Mouse (Mus musculus) cerebellum, postnatal 4 days (tissue): ENCODE data around the gene Olfm3.

Experiments used
- DNase-seq, 2 experiments: peaks; one replicate each; pipeline ENCODE4 v3.0.0; 2022; ENCODE audit warnings: low spot score in 2 of 2, mixed read lengths in 1 of 2

The Olfm3 gene

DNA sequence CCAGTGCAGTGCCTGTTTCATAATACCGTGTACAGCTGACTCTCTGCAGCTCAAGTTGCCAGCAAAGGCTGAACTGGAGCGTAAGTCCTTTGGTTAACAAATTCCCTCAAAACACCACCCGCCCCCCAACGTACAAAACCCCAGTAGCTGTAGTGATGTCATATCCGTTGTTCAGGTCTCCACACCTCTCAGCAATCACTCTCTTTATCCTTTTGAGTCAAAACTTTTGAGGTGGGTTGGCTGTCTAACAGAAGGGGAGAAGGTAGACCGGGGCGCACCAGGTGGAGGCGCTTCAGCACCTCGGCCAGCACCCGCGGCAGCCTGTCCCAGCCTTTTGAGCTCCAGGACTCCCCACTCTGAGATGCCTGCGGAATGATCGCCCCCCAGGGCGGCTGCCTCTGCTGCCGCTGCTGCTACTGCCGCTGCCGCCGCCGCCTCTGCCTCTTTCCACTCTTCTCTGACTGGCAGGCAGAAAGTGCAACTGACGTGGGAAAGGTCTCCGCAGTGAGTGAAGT is at the start of gene Olfm3:
Gene Olfm3 (plus strand): TSS at position 155 of the 515 bp plus-strand sequence.
- peak; percentile 37 to 40 for DNase-seq

DNA sequence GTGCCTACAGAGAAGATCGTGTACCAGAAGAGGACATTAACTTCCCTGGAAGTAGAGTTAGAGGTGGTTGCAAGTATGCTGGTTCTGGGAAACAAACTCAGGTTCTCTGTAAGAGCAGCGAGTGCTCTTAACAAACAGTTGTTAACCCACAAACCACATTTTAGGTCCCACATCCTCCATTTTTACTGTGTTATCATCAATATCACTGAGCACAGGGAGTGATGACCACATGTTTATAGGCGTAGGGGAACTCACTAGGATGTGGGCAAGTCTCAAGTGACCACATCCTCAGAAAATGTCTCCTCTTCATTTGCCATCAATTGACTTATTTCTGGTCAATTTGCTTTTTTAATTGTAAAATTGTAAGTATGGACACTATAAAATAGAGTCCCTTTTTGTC is 14.1 kb upstream of the Olfm3 start:
- DNase-seq = no peak

DNA sequence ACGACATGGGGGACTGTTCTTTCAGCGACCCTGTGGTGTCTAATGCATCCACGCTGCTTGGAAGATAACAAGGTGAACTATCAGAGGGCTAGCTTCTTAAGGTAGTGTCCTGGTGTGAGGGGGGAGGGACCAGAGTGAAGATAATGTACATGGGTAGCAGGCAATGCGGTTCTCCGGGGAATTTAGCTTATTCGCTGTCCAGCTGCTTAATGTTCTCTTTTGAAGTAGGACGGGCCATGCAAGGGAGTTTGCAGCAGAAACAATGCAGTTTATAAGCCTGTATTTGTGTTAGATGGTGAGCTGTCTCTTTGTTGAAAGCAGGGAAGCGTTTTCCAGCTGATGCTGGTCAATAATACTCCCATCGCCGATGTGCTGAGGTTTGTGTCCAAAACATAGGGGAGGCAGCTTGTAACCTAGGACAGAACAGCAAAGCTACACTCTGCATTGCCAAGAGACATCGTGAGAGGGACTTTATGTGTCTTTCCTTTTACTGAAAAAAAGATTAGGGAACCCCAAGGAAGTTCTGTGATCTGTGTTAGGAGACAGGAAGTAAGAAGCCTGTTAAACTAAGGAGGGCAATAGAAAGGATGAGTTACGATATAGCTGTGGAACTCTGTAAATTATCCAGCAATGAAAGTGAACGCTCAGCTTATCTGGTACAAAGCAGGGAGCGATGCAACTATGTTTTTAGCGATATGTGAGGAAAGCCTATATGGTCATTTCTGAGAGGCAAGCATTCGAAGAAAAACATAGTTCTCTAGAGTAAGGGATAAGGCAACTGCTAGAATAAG is 950 bp downstream of the Olfm3 start:
- DNase-seq = peak in 1 of 2 experiments; percentile 1

DNA sequence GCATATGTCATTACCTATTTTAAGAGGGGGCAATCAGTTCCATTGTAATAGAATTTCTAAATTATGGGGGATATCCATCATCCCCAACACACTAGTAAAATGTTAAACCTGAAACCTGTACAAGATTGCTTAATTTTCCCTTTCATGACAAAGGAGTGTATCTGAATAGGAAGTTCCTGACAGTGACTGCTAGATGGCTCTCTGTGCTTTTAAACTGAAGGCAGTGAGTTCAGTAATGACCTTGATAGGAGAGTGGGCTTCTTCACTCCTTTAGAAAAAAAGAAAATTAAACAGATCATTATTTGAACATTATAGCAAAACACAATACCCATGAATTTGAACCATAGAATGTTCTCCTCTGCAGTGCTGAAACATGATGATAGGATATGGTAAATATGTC is 3.7 kb downstream of the Olfm3 start:
- DNase-seq = no peak

DNA sequence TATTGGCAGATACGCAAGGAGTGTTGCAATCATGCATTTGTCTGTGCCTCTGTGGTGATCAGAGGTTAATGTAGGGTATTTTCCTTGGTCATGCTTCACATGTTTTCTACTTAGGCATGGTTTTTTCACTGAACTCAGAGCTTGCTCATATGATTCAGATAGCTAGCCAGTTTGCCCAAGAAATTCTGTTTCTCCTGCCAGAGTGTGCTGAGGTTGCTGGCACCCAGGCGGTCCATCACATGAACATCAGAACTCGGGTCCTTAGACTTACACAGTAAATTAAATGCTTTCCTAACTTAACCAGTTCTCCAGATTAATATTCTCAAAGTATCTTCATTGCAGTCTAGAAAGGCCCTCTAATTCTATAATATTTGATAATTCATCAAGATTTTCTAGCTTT is 5.0 kb downstream of the Olfm3 start:
- no peak for DNase-seq

DNA sequence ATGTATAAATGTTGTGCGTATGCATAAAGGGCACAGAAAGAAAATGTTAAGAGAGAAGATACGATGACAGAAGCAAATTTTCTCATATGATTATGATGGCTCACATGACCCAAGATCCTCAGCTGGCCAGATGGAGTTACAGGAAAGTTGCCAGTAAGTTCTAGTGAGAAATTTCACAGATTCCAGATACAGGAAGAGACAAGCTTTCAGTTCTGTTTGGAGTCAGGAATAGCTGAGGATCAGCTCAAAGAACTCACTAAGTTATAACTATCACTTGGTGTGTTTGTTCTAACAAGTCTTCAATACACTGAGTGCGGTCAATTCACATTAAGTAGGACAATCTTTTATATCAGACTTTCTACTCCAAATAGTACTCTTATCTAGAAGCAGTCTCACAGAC is 16.2 kb downstream of the Olfm3 start:
- no peak for DNase-seq

DNA sequence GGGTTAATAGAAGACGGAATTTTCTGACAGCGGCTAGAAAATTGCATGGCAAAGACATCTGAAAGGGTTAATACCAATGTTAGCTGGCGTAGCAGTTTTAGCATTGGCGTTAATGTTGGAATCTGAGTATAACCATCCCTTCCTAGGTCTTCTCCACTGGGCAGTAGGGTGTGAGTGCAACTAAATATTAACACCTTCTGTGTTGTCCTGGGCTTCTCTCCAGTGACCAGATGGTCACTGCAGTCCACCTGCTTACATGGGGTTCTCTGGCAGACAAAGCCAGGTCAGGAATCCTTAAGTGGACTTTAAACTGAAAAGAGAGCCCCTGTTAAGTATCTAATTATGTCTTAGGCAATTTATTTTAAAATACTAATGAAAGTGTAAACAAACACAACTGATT is 25.7 kb downstream of the Olfm3 start:
- DNase-seq = peak in 1 of 2 experiments; percentile 7

DNA sequence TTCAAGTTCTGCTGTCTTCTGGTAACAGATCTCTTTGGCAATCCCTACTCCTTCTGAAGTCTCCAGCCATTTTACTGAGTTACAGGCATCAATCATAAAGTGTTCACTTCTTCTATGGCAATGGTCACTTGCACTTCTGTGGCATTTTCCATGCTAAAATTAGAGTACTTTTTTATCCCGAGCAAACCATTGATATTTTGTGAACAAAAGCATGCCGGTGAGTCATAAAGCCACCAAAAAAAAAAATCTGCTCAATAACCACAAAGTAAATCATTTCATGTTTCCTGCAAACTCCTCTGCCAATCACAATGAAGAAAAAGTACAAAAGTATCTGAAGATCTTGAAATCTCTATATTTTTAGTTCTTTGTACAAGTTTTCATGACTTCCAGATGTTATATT is 26.5 kb downstream of the Olfm3 start:
- DNase-seq = no peak

DNA sequence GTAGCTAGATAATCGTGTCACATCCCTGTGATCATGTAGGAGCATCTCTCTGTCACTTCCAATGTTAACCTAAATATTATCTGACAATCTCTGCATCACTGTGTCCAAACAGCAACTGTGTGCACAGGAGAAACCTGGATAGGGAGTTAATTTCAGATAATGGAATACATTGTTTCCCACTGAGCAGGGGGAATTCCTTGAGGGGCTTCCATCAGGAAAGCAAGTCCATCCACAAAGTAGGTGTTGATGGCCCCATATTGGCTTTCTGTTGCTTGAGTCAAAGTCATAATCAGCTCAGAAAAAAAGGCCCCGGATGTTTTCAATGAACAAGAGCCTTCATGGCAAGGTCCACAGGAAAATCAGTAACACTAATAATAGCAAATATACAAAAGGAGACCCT is 26.9 kb downstream of the Olfm3 start:
- DNase-seq = no peak

DNA sequence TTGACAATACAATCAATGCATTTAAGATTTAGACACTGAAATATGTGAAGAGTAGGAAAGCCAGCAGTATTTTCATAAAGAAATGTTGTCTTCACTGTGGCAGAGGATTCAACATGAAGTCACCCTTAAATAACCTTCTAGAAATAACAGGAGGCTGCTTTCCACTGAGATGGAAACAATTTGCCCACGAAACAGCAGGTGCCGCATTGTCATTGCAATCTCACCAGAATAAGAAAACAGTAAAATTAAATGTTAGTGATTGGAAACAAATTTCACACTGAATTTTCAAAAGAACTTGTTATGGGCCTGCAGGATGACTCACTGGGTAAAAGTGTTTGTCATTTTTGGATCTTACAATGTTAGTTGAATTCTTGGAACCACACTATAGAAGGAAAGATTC is 29.0 kb downstream of the Olfm3 start:
- no peak for DNase-seq

DNA sequence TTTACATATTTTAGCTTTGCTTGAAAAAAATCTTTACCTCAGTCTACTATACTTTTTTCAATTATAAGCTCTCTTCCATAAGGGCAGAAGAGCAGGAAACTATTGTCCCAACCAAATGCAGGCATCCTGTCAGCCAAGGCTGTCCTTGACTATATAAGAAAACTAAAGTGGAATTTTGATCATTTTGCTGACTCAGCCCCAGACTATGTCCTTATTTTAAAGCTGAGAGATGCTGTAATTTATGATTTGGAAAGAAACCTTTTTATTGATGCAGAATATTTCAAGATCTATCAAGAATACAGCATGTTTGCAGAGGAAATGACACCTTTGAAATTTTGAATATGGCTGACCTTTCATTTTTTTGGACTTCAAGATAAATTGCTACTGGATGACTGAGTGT is 51.0 kb downstream of the Olfm3 start:
- DNase-seq = no peak

DNA sequence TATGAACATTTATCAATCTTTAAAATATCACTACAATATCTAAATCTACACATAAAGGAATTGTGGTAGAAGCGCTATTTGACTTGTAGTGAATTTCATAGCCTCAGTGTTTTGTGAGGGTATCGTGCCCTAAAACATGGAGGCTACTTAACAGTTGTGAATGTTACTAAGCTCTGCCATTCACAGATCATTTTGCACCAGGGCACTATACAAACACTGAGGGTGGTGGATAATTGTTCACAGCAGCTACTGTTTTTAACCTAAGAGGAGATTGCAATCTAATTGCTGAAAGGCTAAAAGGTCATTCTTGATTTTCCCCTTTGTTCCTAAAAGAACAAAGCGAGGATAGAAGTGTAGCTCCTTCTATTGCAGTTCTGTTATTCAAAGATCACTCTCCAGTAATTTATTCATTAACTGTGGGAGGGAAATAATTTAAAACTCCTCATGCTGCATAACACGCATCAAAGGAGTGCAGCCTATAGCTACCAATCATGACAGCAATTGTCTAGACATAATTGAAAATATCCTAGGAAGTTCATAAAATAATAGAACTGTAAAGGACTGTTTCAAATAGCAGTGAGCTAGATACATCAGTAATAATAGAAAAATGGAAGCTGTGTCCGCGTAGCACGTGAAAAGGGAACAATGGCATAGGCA is 55.6 kb downstream of the Olfm3 start:
- no peak for DNase-seq

DNA sequence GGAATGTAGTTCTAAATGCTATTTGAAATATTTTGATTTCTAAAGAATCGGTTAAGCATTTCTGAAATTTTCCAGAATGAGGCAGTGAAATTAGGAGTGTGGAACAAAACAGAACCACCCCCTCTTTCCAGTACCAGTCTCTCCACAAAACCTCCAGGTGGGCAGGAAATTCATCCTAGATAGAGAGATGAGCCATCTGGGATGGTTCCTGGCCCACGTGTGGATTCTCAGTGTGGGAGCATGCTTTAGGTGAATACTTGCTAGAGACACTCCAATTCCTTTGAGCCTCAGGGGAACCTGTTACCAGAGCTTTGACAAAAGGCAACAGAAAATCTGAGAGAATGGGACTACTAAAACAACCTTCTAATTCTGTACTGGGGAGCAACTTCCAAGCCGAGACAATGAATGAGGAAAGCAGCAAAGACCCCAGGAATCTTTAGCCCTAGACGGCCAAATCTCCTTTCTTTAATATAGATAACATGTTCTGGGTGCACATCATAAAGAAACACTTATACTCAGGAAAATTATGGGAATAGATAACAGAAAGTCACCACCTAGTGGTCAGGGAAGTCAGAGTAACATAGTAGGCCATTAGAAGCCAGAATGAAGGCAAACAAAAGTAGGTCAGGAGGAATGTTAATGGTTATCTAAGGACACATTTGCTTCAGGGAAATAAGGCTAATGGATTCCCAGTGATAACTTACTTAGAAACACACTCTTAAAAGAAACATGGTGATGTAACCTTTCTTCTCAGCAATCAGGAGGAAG is 58.6 kb downstream of the Olfm3 start:
- DNase-seq = no peak

DNA sequence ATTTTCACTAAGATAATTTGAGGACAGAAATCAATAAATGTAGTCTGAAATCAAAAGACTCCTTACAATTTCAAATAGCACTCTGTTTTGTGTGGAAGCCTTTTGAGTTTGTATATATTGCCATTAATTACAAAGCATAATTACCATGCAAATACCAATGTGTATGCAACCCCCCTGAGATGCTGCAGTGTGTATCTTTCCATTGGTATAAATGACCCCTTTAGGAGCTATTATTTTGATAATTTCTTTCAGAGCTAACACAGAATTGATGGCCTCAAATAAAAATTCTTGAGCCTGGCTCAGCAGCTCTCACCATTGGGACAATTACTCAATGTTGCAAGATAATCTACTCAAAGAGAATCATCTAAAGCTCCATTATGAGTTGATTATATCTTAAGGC is 67.3 kb downstream of the Olfm3 start:
- DNase-seq = no peak

DNA sequence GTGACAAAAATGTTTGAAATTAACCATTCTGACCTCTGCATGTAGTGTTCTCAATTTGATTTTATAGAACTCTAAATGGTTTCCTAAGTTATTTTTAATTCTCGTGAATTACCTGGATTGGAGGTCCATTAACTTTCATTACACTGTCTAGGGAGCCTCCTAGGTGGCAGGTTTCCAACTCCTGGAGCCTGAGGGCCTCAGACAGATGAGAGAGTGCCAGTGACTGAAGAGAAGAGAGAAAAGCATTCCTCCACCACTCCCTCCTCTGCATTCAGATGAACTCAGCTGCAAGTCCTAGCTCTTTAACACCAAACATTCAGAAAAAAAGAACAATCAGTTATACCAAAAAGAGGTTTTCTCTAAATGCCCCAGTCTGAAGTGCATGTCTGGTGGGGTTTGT is 68.6 kb downstream of the Olfm3 start:
- no peak for DNase-seq

DNA sequence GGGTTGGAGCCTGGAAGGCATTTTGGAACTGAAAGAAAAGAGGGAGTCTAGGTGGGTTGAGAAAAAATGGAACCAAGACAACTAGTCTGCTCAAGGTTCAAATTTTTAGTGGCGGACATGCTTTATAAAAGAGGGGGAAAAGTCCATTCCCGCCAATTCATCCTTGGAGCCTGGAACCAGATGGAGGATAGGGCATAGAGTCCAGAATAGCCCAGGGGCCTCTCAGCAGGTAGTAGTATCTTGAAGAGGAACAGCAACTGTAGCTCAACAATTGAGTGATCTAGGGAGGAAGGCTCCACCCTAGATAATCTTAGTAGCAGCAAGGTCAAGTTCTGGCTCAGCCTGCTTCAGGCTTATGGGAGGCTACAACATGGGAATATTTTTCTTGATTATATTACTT is 87.0 kb downstream of the Olfm3 start:
- DNase-seq = no peak

DNA sequence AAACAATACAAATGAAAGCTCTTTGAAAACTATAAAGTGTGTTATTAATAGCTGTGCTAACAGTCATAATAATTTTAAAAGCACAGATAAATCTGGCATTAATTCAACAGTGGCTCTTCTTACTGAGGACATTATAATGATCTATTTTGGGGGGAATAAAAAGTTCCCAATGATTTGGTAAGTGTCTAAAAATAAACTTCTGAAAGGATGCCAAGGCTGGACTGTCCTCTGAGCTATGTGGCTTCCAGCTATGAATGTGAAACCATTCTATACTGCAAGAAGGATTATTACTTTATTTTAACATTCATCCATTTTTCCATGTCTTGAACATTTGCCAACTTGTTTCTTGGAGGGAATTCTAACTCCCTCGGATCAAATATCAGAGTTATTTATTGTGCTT is 92.1 kb downstream of the Olfm3 start:
- no peak for DNase-seq

DNA sequence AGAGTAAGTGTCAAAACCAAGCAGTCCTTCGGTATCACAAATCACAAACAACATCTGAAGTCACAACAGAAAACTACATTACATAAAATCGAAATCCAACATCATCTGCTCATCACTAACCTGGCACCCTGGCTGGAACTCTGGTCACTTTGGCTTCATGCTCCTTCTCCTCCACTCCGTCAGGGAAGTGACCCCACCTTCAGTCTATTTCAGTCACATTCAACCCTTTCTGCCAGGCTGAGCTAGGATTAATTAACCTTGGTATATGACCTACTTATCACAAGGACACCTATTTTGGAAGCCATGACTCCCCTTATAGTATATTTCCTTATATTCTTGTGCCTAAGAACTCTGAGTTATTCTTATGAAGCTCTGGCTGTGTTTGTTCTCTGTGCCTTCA is 123.7 kb downstream of the Olfm3 start:
- no peak for DNase-seq

DNA sequence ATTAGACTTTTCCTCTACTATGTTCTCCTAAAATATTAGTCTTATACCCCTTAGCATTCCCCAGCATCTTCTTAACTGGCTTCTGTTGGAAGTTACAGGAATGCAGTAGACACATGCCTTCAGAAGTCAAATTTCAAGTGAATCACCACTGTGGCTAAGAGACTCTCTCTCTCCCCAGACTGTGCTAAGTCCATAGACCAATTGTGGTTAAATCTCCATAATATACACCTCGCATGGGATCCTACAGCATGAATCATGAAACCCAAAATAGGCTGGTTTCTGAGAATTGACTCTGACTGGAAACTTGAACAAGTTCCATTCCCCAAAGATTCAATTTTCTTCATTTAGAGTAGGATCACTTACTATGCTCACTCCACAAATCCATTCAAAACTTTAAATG is 124.2 kb downstream of the Olfm3 start:
- no peak for DNase-seq

DNA sequence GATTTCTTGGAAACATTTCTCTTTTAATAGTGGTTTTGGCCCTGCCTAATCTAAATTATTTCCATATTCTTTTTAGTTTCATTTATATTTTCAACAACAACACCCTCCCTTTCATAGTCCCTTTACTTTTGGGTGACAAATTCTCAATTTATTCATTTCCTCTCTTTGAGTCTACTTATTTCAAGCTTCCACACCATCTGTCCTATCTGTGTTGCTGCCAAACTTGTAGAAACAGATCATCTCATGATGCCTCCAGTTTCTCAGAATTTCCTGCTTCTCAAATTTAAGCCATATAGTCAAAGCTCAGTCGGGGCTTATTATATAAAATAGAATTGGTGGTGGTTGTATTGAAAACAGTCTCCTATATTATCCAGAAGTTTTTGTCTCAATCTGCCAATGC is 124.7 kb downstream of the Olfm3 start:
- no peak for DNase-seq

DNA sequence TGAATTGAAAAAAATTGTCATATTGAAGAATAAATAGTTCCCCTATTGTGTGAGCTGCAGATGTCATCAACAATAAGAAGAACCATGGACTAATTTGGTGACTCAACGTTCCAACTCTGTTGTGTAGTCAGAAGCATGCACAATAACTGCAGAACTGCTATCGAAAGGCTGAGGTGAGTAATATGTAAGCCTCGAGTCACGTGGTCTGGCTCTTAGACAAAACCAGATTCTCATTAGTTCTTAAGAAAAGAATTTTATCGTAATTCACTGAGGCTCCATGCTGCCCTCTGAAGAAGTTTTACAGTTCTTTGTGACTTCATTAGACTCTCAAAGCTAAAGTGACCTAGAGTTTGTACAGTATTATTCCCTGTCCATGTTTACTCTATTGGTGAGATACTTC is 145.2 kb downstream of the Olfm3 start:
- no peak for DNase-seq

DNA sequence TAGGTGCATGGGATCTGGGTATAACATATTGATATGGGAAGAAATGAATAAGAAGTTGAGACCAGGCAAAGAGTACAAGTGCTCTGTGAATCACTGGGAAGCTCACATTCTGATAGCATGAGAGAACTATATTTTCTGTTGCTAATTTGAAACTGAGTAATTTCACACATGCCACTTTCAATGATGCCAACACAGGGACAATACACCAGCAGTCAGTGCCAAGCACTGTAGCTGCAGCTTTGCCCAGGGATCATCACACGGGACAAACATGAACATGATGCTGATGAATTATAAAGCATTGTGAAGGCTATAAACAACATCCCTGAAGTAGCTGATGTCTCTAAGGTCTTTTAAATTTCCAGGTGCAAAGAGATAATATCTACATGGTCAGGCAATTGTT is 161.0 kb downstream of the Olfm3 start:
- DNase-seq = no peak
